Mouse (Mus musculus): Measurements from ENCODE around the gene Borcs5. TPM values are rescaled to one million over a fixed set of nuclear protein-coding genes. Genes with fewer than 3 reads are reported as not detected.
"Not testable (repeated sequence)": the region's sequence is repeated elsewhere in the genome, so short reads cannot be mapped to it uniquely, and the experiment has no call there.

The Borcs5 gene
- polyA plus RNA-seq, 1 experiment from 2014 or later = 17.7 TPM

- peaks cover 13% of the 10 kb centered on the region for H3K4me1 ChIP-seq
- WGBS = 85% methylated on average over 8 of the region's 8 CpGs
- H3K4me3 ChIP-seq = no peak overlapping the region
- no peaks in the 10 kb centered on the region for H3K36me3 ChIP-seq (replicated peaks)
- DNase-seq (ENCODE audit: low spot score) = no peak
- no peak overlapping the region for H3K27ac ChIP-seq (replicated peaks)
- H3K9me3 ChIP-seq = no peaks in the 10 kb centered on the region
- H3K27me3 ChIP-seq (replicated peaks; ENCODE audit: low read depth, poor library complexity, severe bottlenecking) = no peaks in the 10 kb centered on the region
These were observed 21.6 kb downstream of the Borcs5 start for GRCm38 (mm10) chr6:134660714-134661406.

DNA sequence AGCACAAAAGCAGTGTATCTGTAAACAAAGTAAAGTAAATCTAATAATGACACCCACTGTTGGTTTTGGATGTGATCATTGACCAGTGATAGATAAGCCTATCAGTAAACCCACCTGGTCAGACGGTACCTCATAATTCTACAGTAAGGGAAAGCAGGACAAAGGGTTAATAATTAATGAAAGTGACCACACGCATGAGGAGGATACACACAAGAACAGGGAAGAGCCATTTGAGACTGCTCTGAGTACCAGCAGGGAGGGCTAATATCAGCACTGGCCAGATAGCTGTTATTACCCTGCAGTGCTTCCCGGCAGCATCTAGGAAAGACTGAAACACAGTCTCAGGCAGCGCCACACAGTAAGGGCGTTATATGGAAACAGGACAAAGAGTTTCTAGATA lies 25.3 kb downstream of the Borcs5 start:
- Histone ChIP-seq H3K4me3 (no peak overlapping the region), H3K27me3 (replicated peaks; ENCODE audit: low read depth, poor library complexity, severe bottlenecking) (no peaks in the 10 kb centered on the region), H3K36me3 (replicated peaks) (no peaks in the 10 kb centered on the region), H3K27ac (replicated peaks) (no peak overlapping the region), H3K9me3 (no peaks in the 10 kb centered on the region), H3K4me1 (no peaks in the 10 kb centered on the region)
- DNase-seq (ENCODE audit: low spot score) = no peak
- 84% methylated on average over 5 of the region's 5 CpGs for WGBS

DNA sequence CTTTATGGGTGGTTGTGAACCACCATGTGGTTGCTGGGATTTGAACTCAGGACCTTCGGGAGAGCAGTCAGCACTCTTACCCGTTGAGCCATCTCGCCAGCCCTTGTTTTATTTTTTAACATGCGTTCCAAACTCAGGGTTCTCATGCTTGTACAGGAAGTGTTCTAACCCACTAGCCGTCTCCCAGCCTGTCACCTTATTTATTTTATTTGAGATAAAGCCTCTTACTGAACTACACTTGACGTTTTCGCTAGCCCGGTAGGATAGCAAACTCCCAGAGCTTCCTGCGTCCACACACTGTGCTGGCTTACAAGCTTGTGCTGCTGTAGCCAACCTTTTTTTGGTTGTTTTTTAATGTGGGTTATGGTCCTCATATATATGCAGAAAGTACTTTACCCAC lies 26.5 kb downstream of the Borcs5 start:
- no peak for DNase-seq (ENCODE audit: low spot score)
- WGBS = 87% methylated on average over 9 of the region's 9 CpGs
- H3K4me1 ChIP-seq = no peaks in the 10 kb centered on the region

GRCm38 (mm10) chr6:134668519-134668918 lies 29.2 kb downstream of the Borcs5 start:
- no peaks in the 10 kb centered on the region for H3K36me3 ChIP-seq (replicated peaks)
- 83% methylated on average over 2 of the region's 2 CpGs for WGBS
- H3K4me1 ChIP-seq = no peaks in the 10 kb centered on the region
- H3K27me3 ChIP-seq (replicated peaks; ENCODE audit: low read depth, poor library complexity, severe bottlenecking) = no peaks in the 10 kb centered on the region
- no peak overlapping the region for H3K27ac ChIP-seq (replicated peaks)
- DNase-seq (ENCODE audit: low spot score) = no peak
- H3K9me3 ChIP-seq = no peaks in the 10 kb centered on the region
- no peak overlapping the region for H3K4me3 ChIP-seq

More for the DNA sequence above, 26.5 kb downstream of the Borcs5 start:
- H3K4me3 ChIP-seq = no peak overlapping the region
- H3K27me3 ChIP-seq (replicated peaks; ENCODE audit: low read depth, poor library complexity, severe bottlenecking) = no peaks in the 10 kb centered on the region
- no peaks in the 10 kb centered on the region for H3K36me3 ChIP-seq (replicated peaks)
- no peaks in the 10 kb centered on the region for H3K9me3 ChIP-seq
- H3K27ac ChIP-seq (replicated peaks) = no peak overlapping the region

DNA sequence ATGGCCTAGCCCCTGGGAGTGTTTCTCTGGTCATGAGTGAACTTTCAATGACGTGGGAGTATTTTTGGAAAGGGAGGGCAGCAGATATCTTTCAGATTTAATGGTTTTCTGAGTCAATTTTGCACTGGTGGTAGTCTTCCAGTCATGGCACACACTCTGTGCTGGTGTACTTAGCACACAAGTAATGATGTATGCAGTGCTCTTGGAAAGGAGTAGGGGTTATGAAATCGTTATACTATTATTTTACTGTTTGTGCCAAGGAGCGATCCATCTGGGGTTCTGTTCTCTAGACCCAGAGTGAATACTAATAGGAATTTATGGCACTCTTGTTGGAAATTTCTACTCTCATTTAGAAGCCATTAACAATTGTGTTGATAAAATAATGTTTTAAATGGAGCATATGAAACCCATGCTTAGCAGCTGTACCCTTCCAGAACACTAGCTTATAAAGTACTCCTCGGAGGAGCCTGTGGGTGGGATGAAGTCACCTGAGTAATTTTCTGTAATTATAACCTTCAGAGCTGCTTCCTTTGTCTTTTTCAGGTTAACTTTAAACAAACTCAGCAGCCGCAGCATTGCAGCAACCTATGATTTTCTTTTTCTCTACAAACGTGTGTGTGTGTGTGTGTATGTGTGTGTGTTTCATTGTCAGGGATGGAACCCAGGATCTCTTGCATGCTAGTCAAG lies 30.0 kb downstream of the Borcs5 start:
- Histone ChIP-seq H3K27ac (replicated peaks) (no peak overlapping the region), H3K4me3 (no peak overlapping the region), H3K36me3 (replicated peaks) (no peaks in the 10 kb centered on the region), H3K27me3 (replicated peaks; ENCODE audit: low read depth, poor library complexity, severe bottlenecking) (no peaks in the 10 kb centered on the region), H3K9me3 (no peaks in the 10 kb centered on the region), H3K4me1 (no peaks in the 10 kb centered on the region)
- DNase-seq (ENCODE audit: low spot score) = no peak
- 83% methylated on average over 6 of the region's 6 CpGs for WGBS

- no peaks in the 10 kb centered on the region for H3K4me1 ChIP-seq
- H3K27me3 ChIP-seq (replicated peaks; ENCODE audit: low read depth, poor library complexity, severe bottlenecking) = no peaks in the 10 kb centered on the region
- no peaks in the 10 kb centered on the region for H3K36me3 ChIP-seq (replicated peaks)
- no peak overlapping the region for H3K4me3 ChIP-seq
- H3K9me3 ChIP-seq = no peaks in the 10 kb centered on the region
- WGBS = 76% methylated on average over 4 of the region's 4 CpGs
- H3K27ac ChIP-seq (replicated peaks) = no peak overlapping the region
- no peak for DNase-seq (ENCODE audit: low spot score)
These were observed 31.6 kb downstream of the Borcs5 start for GRCm38 (mm10) chr6:134670881-134671411.

DNA sequence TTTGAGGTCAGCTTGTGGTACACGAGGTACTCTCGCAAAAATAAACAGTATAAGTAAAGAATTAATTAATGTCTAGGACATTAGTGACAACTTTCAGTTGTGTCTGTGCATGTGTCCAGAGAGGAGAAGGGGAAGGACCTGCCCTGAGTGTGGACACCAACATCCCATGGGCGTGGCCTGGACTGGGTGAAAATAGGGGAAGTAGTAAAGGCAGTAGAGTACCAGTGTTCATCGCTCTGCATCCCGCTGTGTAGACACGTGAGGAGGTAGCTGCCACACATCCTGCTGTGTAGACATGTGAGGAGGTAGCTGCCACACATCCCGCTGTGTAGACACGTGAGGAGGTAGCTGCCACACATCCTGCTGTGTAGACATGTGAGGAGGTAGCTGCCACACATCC lies 34.4 kb downstream of the Borcs5 start:
- not testable (repeated sequence) for H3K36me3 ChIP-seq (replicated peaks); H3K27ac ChIP-seq (replicated peaks); H3K4me3 ChIP-seq; H3K27me3 ChIP-seq (replicated peaks; ENCODE audit: low read depth, poor library complexity, severe bottlenecking); DNase-seq (ENCODE audit: low spot score); H3K4me1 ChIP-seq; H3K9me3 ChIP-seq
- 87% methylated on average over 8 of the region's 8 CpGs for WGBS

GRCm38 (mm10) chr6:134677504-134677903 lies 38.2 kb downstream of the Borcs5 start:
- H3K27me3 ChIP-seq (replicated peaks; ENCODE audit: low read depth, poor library complexity, severe bottlenecking) = no peaks in the 10 kb centered on the region
- H3K36me3 ChIP-seq (replicated peaks) = no peaks in the 10 kb centered on the region
- DNase-seq (ENCODE audit: low spot score) = no peak
- H3K4me3 ChIP-seq = no peak overlapping the region
- H3K4me1 ChIP-seq = no peaks in the 10 kb centered on the region
- 87% methylated on average over 4 of the region's 4 CpGs for WGBS
- no peak overlapping the region for H3K27ac ChIP-seq (replicated peaks)
- no peaks in the 10 kb centered on the region for H3K9me3 ChIP-seq

GRCm38 (mm10) chr6:134678037-134678436 lies 38.7 kb downstream of the Borcs5 start:
- no peak overlapping the region for H3K27ac ChIP-seq (replicated peaks)
- no peaks in the 10 kb centered on the region for H3K27me3 ChIP-seq (replicated peaks; ENCODE audit: low read depth, poor library complexity, severe bottlenecking)
- H3K4me3 ChIP-seq = no peak overlapping the region
- no peak for DNase-seq (ENCODE audit: low spot score)
- WGBS = 83% methylated on average over 3 of the region's 3 CpGs
- no peaks in the 10 kb centered on the region for H3K9me3 ChIP-seq
- H3K4me1 ChIP-seq = no peaks in the 10 kb centered on the region
- no peaks in the 10 kb centered on the region for H3K36me3 ChIP-seq (replicated peaks)

DNA sequence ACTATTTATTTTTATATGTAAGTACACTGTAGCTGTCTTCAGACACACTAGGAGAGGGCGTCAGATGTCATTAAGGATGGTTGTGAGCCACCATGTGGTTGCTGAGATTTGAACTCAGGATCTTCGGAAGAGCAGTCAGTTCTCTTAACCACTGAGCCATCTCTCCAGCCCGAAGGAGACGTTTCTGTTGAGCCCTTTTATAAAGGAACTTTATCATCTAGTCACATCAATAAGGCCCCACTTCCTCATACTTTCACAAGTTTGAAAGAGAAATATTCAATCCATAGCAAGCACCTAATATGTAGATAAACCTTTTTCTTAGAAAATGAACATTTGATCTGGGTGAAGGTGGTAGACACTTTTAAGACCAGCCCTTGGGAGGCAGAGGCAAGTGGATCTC lies 40.0 kb downstream of the Borcs5 start:
- 87% methylated on average over 4 of the region's 4 CpGs for WGBS

DNA sequence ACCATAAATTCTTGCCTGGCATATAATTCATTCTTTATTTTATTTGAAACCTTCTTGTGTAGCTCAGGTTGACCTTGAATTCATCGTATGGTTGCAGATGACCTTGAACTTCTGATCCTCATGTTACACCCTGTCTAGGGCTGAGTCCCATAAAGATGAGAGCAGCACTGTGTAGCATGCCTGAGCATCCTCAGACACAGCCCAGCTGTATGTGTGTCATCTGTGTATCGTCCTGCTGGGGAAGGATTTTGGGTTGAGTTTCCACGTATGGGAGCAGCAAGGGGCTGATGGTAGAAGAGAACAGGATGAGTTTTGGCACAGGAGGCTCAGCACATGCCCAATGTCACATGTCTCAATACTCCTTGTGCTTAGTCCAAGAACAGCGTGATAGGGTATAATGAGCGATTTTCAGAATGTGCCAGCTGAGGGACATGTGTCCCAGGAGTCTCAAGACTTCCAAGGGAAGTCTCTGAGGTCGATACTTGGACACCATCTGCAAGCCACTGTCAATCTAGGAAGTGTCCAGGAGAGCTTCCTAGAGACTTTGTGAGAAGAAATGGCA lies 45.1 kb downstream of the Borcs5 start:
- DNase-seq (ENCODE audit: low spot score) = no peak
- 83% methylated on average over 6 of the region's 6 CpGs for WGBS
- H3K36me3 ChIP-seq (replicated peaks) = no peaks in the 10 kb centered on the region
- no peaks in the 10 kb centered on the region for H3K9me3 ChIP-seq
- 0 out of 2 replicates have a peak, but pooled peaks cover 3% of the 10 kb centered on the region for H3K4me1 ChIP-seq
- no peak overlapping the region for H3K4me3 ChIP-seq
- no peak overlapping the region for H3K27ac ChIP-seq (replicated peaks)
- no peaks in the 10 kb centered on the region for H3K27me3 ChIP-seq (replicated peaks; ENCODE audit: low read depth, poor library complexity, severe bottlenecking)

More for the DNA sequence above, 40.0 kb downstream of the Borcs5 start:
- not testable (repeated sequence) for H3K4me1 ChIP-seq; H3K4me3 ChIP-seq; H3K36me3 ChIP-seq (replicated peaks); H3K9me3 ChIP-seq; H3K27me3 ChIP-seq (replicated peaks; ENCODE audit: low read depth, poor library complexity, severe bottlenecking); H3K27ac ChIP-seq (replicated peaks); DNase-seq (ENCODE audit: low spot score)

- no peaks in the 10 kb centered on the region for H3K27me3 ChIP-seq (replicated peaks; ENCODE audit: low read depth, poor library complexity, severe bottlenecking)
- no peak overlapping the region for H3K4me3 ChIP-seq
- DNase-seq (ENCODE audit: low spot score) = no peak
- H3K36me3 ChIP-seq (replicated peaks) = no peaks in the 10 kb centered on the region
- no peak overlapping the region for H3K27ac ChIP-seq (replicated peaks)
- H3K4me1 ChIP-seq = 0 out of 2 replicates have a peak, but pooled peaks cover 3% of the 10 kb centered on the region
- H3K9me3 ChIP-seq = no peaks in the 10 kb centered on the region
- WGBS = 72% methylated on average over 2 of the region's 2 CpGs
These were observed 45.7 kb downstream of the Borcs5 start for GRCm38 (mm10) chr6:134685040-134685439.

- H3K4me3 ChIP-seq = no peak overlapping the region
- H3K36me3 ChIP-seq (replicated peaks) = no peaks in the 10 kb centered on the region
- no peaks in the 10 kb centered on the region for H3K9me3 ChIP-seq
- H3K27me3 ChIP-seq (replicated peaks; ENCODE audit: low read depth, poor library complexity, severe bottlenecking) = no peaks in the 10 kb centered on the region
- WGBS = 89% methylated on average over 6 of the region's 6 CpGs
- DNase-seq (ENCODE audit: low spot score) = no peak
- 0 out of 2 replicates have a peak, but pooled peaks cover 3% of the 10 kb centered on the region for H3K4me1 ChIP-seq
- H3K27ac ChIP-seq (replicated peaks) = no peak overlapping the region
These were observed 46.2 kb downstream of the Borcs5 start for GRCm38 (mm10) chr6:134685515-134685914.
